Comparison of ENCODE assay signal across 10 mouse cellular contexts in genomic region chr2:167540477-167541110, GRCm38 (mm10). TPM values are rescaled to one million over a fixed set of nuclear protein-coding genes. Genes with fewer than 3 reads are reported as not detected.
DNase-seq lines count a peak whose midpoint lies in the region; ATAC-seq and TF ChIP-seq lines count a peak whose summit lies in the region.
"Had no signal": no experiment of that assay in that cellular context is flagged by ENCODE, and none has a peak within 500 bp of the region (broad histone marks: within the 10 kb centered on the region; RNA-seq: fewer than 3 reads in every experiment).

No protein-coding gene starts in this region.

- no peak for DNase-seq in kidney, adult 8-10 months
- DNase-seq in neural tube, embryonic 10.5 days (ENCODE audit: extremely low spot score, low spot score) = peak; percentile 20
- no peak for DNase-seq in urinary bladder, postnatal 14 days (ENCODE audit: low spot score)
- DNase-seq in adrenal gland, postnatal 25 days = no peak
- no peak for DNase-seq in adrenal gland, adult 18-20 months (ENCODE audit: low spot score in 2 of 2)

- H3K9ac ChIP-seq in kidney, embryonic 14.5 days (ENCODE audit: low read depth, low read length) = peak overlapping the region; percentile 69
- no peak overlapping the region for H3K9ac ChIP-seq in intestine, postnatal 0 days (ENCODE audit: low read depth, low read length)

- peaks cover 48% of the 10 kb centered on the region for H3K4me1 ChIP-seq in kidney, embryonic 14.5 days (ENCODE audit: control insufficient read depth, insufficient read depth, low read length)
- H3K4me1 ChIP-seq in brown adipose tissue, adult 24 weeks (ENCODE audit: control insufficient read depth, insufficient read depth, insufficient read length, low read length) = peaks cover 16% of the 10 kb centered on the region
- no peaks in the 10 kb centered on the region for H3K4me1 ChIP-seq in intestine, postnatal 0 days (replicated peaks; ENCODE audit: control insufficient read depth, insufficient read depth, low read length)

- TF ChIP-seq CTCF in intestine, postnatal 0 days (IDR thresholded peaks at IDR 0.05; ENCODE audit: low read depth) = no peak

- peak overlapping the region; percentile 93 for H3K4me2 ChIP-seq in kidney, embryonic 14.5 days (replicated peaks; ENCODE audit: low read depth, low read length)
- H3K4me2 ChIP-seq in intestine, postnatal 0 days (replicated peaks; ENCODE audit: low read depth) = peak overlapping the region; percentile 84

- H3K27ac ChIP-seq in kidney, embryonic 14.5 days (ENCODE audit: low read depth, low read length) = peak overlapping the region; percentile 71
- no peak overlapping the region; the same call in 1 of the 2 replicates for H3K27ac ChIP-seq in brown adipose tissue, adult 24 weeks (replicated peaks; ENCODE audit: low read depth, low read length)
- no peak overlapping the region; the same call in 1 of the 2 replicates for H3K27ac ChIP-seq in intestine, postnatal 0 days (ENCODE audit: low read depth, low read length)

- ATAC-seq in kidney, embryonic 14.5 days (ENCODE audit: low FRiP score, low TSS enrichment) = no peak
- ATAC-seq in intestine, postnatal 0 days = no peak

- no peaks in the 10 kb centered on the region for H3K9me3 ChIP-seq in kidney, embryonic 14.5 days (ENCODE audit: control insufficient read depth, low read length)
- H3K9me3 ChIP-seq in intestine, postnatal 0 days (ENCODE audit: control insufficient read depth) = no peaks in the 10 kb centered on the region
- H3K9me3 ChIP-seq: megakaryocyte, embryonic 14.5 days had no signal

- 21% methylated on average over 12 of the region's 12 CpGs for WGBS in kidney, embryonic 14.5 days
- WGBS in intestine, postnatal 0 days = 51% methylated on average over 12 of the region's 12 CpGs

- peaks cover 12% of the 10 kb centered on the region for H3K27me3 ChIP-seq in kidney, embryonic 14.5 days (ENCODE audit: control insufficient read depth, insufficient read depth, low read length)
- H3K27me3 ChIP-seq in intestine, postnatal 0 days (replicated peaks; ENCODE audit: control insufficient read depth, insufficient read depth, low read length) = peaks cover 6% of the 10 kb centered on the region; the same call in 1 of the 2 replicates

- H3K36me3 ChIP-seq in kidney, embryonic 14.5 days (ENCODE audit: control insufficient read depth, insufficient read depth, low read length) = peaks cover 21% of the 10 kb centered on the region
- H3K36me3 ChIP-seq in intestine, postnatal 0 days (ENCODE audit: control insufficient read depth, insufficient read depth) = peaks cover 9% of the 10 kb centered on the region; the same call in 1 of the 2 replicates

- H3K4me3 ChIP-seq in kidney, embryonic 14.5 days (ENCODE audit: low read length) = peak overlapping the region; percentile 65
- H3K4me3 ChIP-seq in brown adipose tissue, adult 24 weeks (ENCODE audit: insufficient read depth, low read depth, low read length) = peak overlapping the region; percentile 53
- H3K4me3 ChIP-seq in intestine, postnatal 0 days (ENCODE audit: low read depth, low read length) = peak overlapping the region; percentile 48
- H3K4me3 ChIP-seq: erythroblast, embryonic 14.5 days; megakaryocyte, embryonic 14.5 days had no signal

RNA-seq across cellular contexts. Expression of gene Snai1, which starts 2.6 kb away (rescaled TPM):
- 40.4 and 40.8 TPM in 2 replicates for polyA plus RNA-seq in kidney, embryonic 14.5 days (2014; fragmentation: Nextera tagmentation; extraction: Ambion mirVana)
- polyA plus RNA-seq in brown adipose tissue, adult 24 weeks (2012; ENCODE audit: insufficient read depth, insufficient read length, missing spikeins) = 1.6 TPM in 1 of 2 replicates, not detected in the other
- polyA plus RNA-seq in intestine, postnatal 0 days (2015; fragmentation: Nextera tagmentation; extraction: Ambion mirVana) = 5.4 and 8.0 TPM in 2 replicates
- 12.8 and 13.0 TPM in 2 replicates for total RNA-seq in adrenal gland, postnatal 25 days (2021)
- total RNA-seq in adrenal gland, adult 18-20 months (2021) = 1 to 10 TPM; 6.3 to 8.8 TPM
- polyA plus RNA-seq: erythroblast, embryonic 14.5 days had no signal

RNA-seq across cellular contexts. Expression of gene Spata2, which starts 47.9 kb away (rescaled TPM):
- 10.8 and 17.4 TPM in 2 replicates for polyA plus RNA-seq in kidney, embryonic 14.5 days (2014; fragmentation: Nextera tagmentation; extraction: Ambion mirVana)
- 10.3 and 11.5 TPM in 2 replicates for polyA plus RNA-seq in brown adipose tissue, adult 24 weeks (2012; ENCODE audit: insufficient read depth, insufficient read length, missing spikeins)
- 11.5 and 13.5 TPM in 2 replicates for polyA plus RNA-seq in intestine, postnatal 0 days (2015; fragmentation: Nextera tagmentation; extraction: Ambion mirVana)
- total RNA-seq in adrenal gland, postnatal 25 days (2021) = 35.1 and 36.5 TPM in 2 replicates
- 10 to 100 TPM; 41.1 to 42.8 TPM for total RNA-seq in adrenal gland, adult 18-20 months (2021)

RNA-seq across cellular contexts. Expression of gene Rnf114, which starts 48.1 kb away (rescaled TPM):
- 79.1 and 98.3 TPM in 2 replicates for polyA plus RNA-seq in kidney, embryonic 14.5 days (2014; fragmentation: Nextera tagmentation; extraction: Ambion mirVana)
- polyA plus RNA-seq in brown adipose tissue, adult 24 weeks (2012; ENCODE audit: insufficient read depth, insufficient read length, missing spikeins) = 22.7 and 24.2 TPM in 2 replicates
- polyA plus RNA-seq in intestine, postnatal 0 days (2015; fragmentation: Nextera tagmentation; extraction: Ambion mirVana) = 62.2 and 64.8 TPM in 2 replicates
- total RNA-seq in adrenal gland, postnatal 25 days (2021) = 68.4 and 71.6 TPM in 2 replicates
- 100 to 1,000 TPM in 1 of 2 experiments, 10 to 100 TPM in 1; 88.3 to 103 TPM for total RNA-seq in adrenal gland, adult 18-20 months (2021)
